Comparison of ENCODE assay signal across 25 mouse cellular contexts in the genomic region with DNA sequence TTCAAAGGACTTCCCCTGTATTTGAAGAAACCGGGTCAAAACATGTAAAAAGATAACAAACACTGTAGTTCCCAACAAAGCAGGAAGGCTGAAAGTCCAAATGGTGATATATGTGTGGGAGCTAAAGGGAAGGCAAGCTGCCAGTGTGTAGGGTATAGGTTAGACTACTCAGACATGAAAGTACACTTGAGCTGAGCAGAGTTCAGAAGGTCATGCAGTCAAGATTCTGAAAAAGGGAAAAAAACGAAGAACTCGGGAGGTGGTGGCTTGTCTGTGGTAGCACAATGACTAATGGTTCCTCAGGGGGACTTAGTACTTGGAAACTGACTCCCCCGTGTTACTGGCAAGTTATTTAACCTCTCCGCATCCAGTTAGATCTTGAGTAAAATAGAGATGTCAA.
DNase-seq lines count a peak whose midpoint lies in the region; ATAC-seq and TF ChIP-seq lines count a peak whose summit lies in the region.
"Had no signal": no experiment of that assay in that cellular context is flagged by ENCODE, and none has a peak within 500 bp of the region (broad histone marks: within the 10 kb centered on the region; RNA-seq: fewer than 3 reads in every experiment).

No protein-coding gene starts in this region.

- no peak overlapping the region for H3K27ac ChIP-seq in intestine, postnatal 0 days (ENCODE audit: low read depth, low read length)
- no peak overlapping the region for H3K27ac ChIP-seq in intestine, embryonic 16.5 days (ENCODE audit: low read length)
- no peak overlapping the region for H3K27ac ChIP-seq in midbrain, embryonic 11.5 days (ENCODE audit: low read depth, low read length)
- no peak overlapping the region for H3K27ac ChIP-seq in midbrain, embryonic 10.5 days (replicated peaks)
- H3K27ac ChIP-seq in forebrain, embryonic 10.5 days = no peak overlapping the region
- H3K27ac ChIP-seq: embryonic facial prominence, embryonic 10.5 days; heart, adult 2 months; hindbrain, embryonic 13.5 days; limb, embryonic 13.5 days; liver, embryonic 13.5 days; lung, embryonic 15.5 days had no signal

- peak; percentile 39 for DNase-seq in midbrain, embryonic 11.5 days (ENCODE audit: low spot score, missing footprints)
- no peak for DNase-seq in midbrain, embryonic 10.5 days (ENCODE audit: low spot score)
- DNase-seq in yolk sac, embryonic 10.5 days (ENCODE audit: low spot score) = peak; percentile 16
- DNase-seq in adrenal gland, adult 2 months = no peak
- no peak for DNase-seq in forebrain, embryonic 10.5 days (ENCODE audit: extremely low spot score, low spot score)
- DNase-seq: adrenal gland, postnatal 36 days; cerebellum, adult 11 months; cerebellum, postnatal 10 days; gastrocnemius, postnatal 10 days; heart, adult 2 months; kidney, postnatal 25 days; liver, embryonic 13.5 days; lung, postnatal 36 days; right cerebral cortex, postnatal 14 days; spleen, adult 18-20 months; thymus, postnatal 14 days had no signal

- no peaks in the 10 kb centered on the region for H3K27me3 ChIP-seq in intestine, postnatal 0 days (replicated peaks; ENCODE audit: control insufficient read depth, insufficient read depth, low read length)
- no peaks in the 10 kb centered on the region for H3K27me3 ChIP-seq in intestine, embryonic 16.5 days (replicated peaks; ENCODE audit: control insufficient read depth, insufficient read depth, low read length)
- no peaks in the 10 kb centered on the region for H3K27me3 ChIP-seq in midbrain, embryonic 11.5 days (ENCODE audit: control insufficient read depth, insufficient read depth, low read length)
- no peaks in the 10 kb centered on the region for H3K27me3 ChIP-seq in midbrain, embryonic 10.5 days (ENCODE audit: low read depth, poor library complexity, severe bottlenecking)
- H3K27me3 ChIP-seq in forebrain, embryonic 10.5 days (ENCODE audit: poor library complexity, severe bottlenecking) = no peaks in the 10 kb centered on the region
- H3K27me3 ChIP-seq: hindbrain, embryonic 13.5 days; limb, embryonic 13.5 days; liver, embryonic 13.5 days; lung, embryonic 15.5 days had no signal

- ATAC-seq in intestine, postnatal 0 days = peak; percentile 77
- ATAC-seq in intestine, embryonic 16.5 days = no peak
- no peak for ATAC-seq in midbrain, embryonic 11.5 days (ENCODE audit: low FRiP score)
- peak; percentile 46 for ATAC-seq in granulocyte monocyte progenitor cell, adult 5-6 weeks (replicated peaks; ENCODE audit: poor library complexity, severe bottlenecking)
- ATAC-seq: CD4-positive, CD25-positive, alpha-beta regulatory T cell, adult 4 months; forebrain, embryonic 16.5 days had no signal

- no peak overlapping the region for H3K4me3 ChIP-seq in intestine, postnatal 0 days (ENCODE audit: low read depth, low read length)
- no peak overlapping the region for H3K4me3 ChIP-seq in intestine, embryonic 16.5 days (ENCODE audit: low read length)
- H3K4me3 ChIP-seq in midbrain, embryonic 11.5 days (ENCODE audit: low read depth, low read length) = no peak overlapping the region
- no peak overlapping the region for H3K4me3 ChIP-seq in midbrain, embryonic 10.5 days
- H3K4me3 ChIP-seq in forebrain, embryonic 10.5 days = no peak overlapping the region
- H3K4me3 ChIP-seq: embryonic facial prominence, embryonic 10.5 days; heart, adult 2 months; hindbrain, embryonic 13.5 days; limb, embryonic 13.5 days; liver, embryonic 13.5 days; lung, embryonic 15.5 days had no signal

- no peak for TF ChIP-seq CTCF in intestine, postnatal 0 days (IDR thresholded peaks at IDR 0.05; ENCODE audit: low read depth)

- H3K9me3 ChIP-seq in intestine, postnatal 0 days (ENCODE audit: control insufficient read depth) = no peaks in the 10 kb centered on the region
- no peaks in the 10 kb centered on the region for H3K9me3 ChIP-seq in intestine, embryonic 16.5 days (ENCODE audit: control insufficient read depth, low read length)
- H3K9me3 ChIP-seq in midbrain, embryonic 11.5 days (ENCODE audit: control insufficient read depth, low read length) = no peaks in the 10 kb centered on the region
- no peaks in the 10 kb centered on the region for H3K9me3 ChIP-seq in midbrain, embryonic 10.5 days (replicated peaks)
- no peaks in the 10 kb centered on the region for H3K9me3 ChIP-seq in forebrain, embryonic 10.5 days
- H3K9me3 ChIP-seq: embryonic facial prominence, embryonic 10.5 days; hindbrain, embryonic 13.5 days; limb, embryonic 13.5 days; liver, embryonic 13.5 days; lung, embryonic 15.5 days had no signal

- no peak overlapping the region for H3K9ac ChIP-seq in intestine, postnatal 0 days (ENCODE audit: low read depth, low read length)
- no peak overlapping the region for H3K9ac ChIP-seq in intestine, embryonic 16.5 days (ENCODE audit: low read depth, low read length)
- H3K9ac ChIP-seq in midbrain, embryonic 11.5 days (ENCODE audit: low read length) = no peak overlapping the region
- H3K9ac ChIP-seq: hindbrain, embryonic 13.5 days; limb, embryonic 13.5 days; liver, embryonic 13.5 days; lung, embryonic 15.5 days had no signal

- H3K36me3 ChIP-seq in intestine, postnatal 0 days (ENCODE audit: control insufficient read depth, insufficient read depth) = no peaks in the 10 kb centered on the region
- no peaks in the 10 kb centered on the region for H3K36me3 ChIP-seq in intestine, embryonic 16.5 days (ENCODE audit: control insufficient read depth, insufficient read depth, low read length)
- H3K36me3 ChIP-seq in midbrain, embryonic 11.5 days (ENCODE audit: control insufficient read depth, insufficient read depth, low read length) = no peaks in the 10 kb centered on the region
- no peaks in the 10 kb centered on the region for H3K36me3 ChIP-seq in midbrain, embryonic 10.5 days
- no peaks in the 10 kb centered on the region for H3K36me3 ChIP-seq in forebrain, embryonic 10.5 days (replicated peaks)
- H3K36me3 ChIP-seq: embryonic facial prominence, embryonic 10.5 days; hindbrain, embryonic 13.5 days; limb, embryonic 13.5 days; liver, embryonic 13.5 days; lung, embryonic 15.5 days had no signal

- no peaks in the 10 kb centered on the region for H3K4me1 ChIP-seq in intestine, postnatal 0 days (replicated peaks; ENCODE audit: control insufficient read depth, insufficient read depth, low read length)
- H3K4me1 ChIP-seq in intestine, embryonic 16.5 days (ENCODE audit: control insufficient read depth, insufficient read depth, low read length) = no peaks in the 10 kb centered on the region
- H3K4me1 ChIP-seq in midbrain, embryonic 11.5 days (ENCODE audit: control insufficient read depth, insufficient read depth, low read length) = no peaks in the 10 kb centered on the region
- H3K4me1 ChIP-seq in midbrain, embryonic 10.5 days = no peaks in the 10 kb centered on the region
- peaks cover 3% of the 10 kb centered on the region; the same call in 1 of the 2 replicates for H3K4me1 ChIP-seq in forebrain, embryonic 10.5 days
- H3K4me1 ChIP-seq: embryonic facial prominence, embryonic 10.5 days; hindbrain, embryonic 13.5 days; liver, embryonic 13.5 days had no signal

- H3K4me2 ChIP-seq in intestine, postnatal 0 days (replicated peaks; ENCODE audit: low read depth) = no peak overlapping the region
- H3K4me2 ChIP-seq in intestine, embryonic 16.5 days (ENCODE audit: low read depth, low read length) = no peak overlapping the region
- H3K4me2 ChIP-seq in midbrain, embryonic 11.5 days = no peak overlapping the region
- H3K4me2 ChIP-seq: hindbrain, embryonic 13.5 days; limb, embryonic 13.5 days; liver, embryonic 13.5 days; lung, embryonic 15.5 days had no signal

- WGBS in intestine, postnatal 0 days = 53% methylated on average over 5 of the region's 5 CpGs
- 64% methylated on average over 5 of the region's 5 CpGs for WGBS in intestine, embryonic 16.5 days
- WGBS in midbrain, embryonic 11.5 days = 79% methylated on average over 5 of the region's 5 CpGs
- 72% methylated on average over 5 of the region's 5 CpGs for whole genome bisulfite sequencing in midbrain, embryonic 10.5 days
- WGBS in forebrain, embryonic 10.5 days = 77% methylated on average over 5 of the region's 5 CpGs

Comparison
In these comparisons a context has a peak if more than half of its experiments do, and no peak if none do; other contexts are left out.
1. ATAC-seq: peak in intestine, postnatal 0 days (single experiment) and granulocyte monocyte progenitor cell, adult 5-6 weeks (single experiment); none in intestine, embryonic 16.5 days (single experiment) and midbrain, embryonic 11.5 days (single experiment).
2. DNase-seq: peak in midbrain, embryonic 11.5 days (single experiment) and yolk sac, embryonic 10.5 days (single experiment); none in midbrain, embryonic 10.5 days (single experiment), adrenal gland, adult 2 months (single experiment) and forebrain, embryonic 10.5 days (single experiment).